Mouse (Mus musculus) myocyte (in vitro differentiated cells): ENCODE results near the gene Pbx3.
A peak's percentile ranks its signal among the peaks of the same experiment; 100 is the strongest.

Experiments
- MAX ChIP-seq: IDR thresholded peaks from one replicate; pipeline ENCODE4 v1.6.1; 2011; ENCODE audit warnings: low read depth, mild to moderate bottlenecking, control low read depth
- POLR2A ChIP-seq: IDR thresholded peaks from one replicate; pipeline ENCODE4 v1.6.1; 2011; ENCODE audit warnings: low read depth, mild to moderate bottlenecking, control low read depth, moderate library complexity; ENCODE audit not compliant: insufficient read length
- POLR2AphosphoS2 ChIP-seq: IDR thresholded peaks from one replicate; pipeline ENCODE4 v1.6.1; 2011; ENCODE audit warnings: low read depth, control low read depth; ENCODE audit not compliant: insufficient read length
- TCF12 ChIP-seq: IDR thresholded peaks from one replicate; pipeline ENCODE4 v1.6.1; 2011; ENCODE audit warnings: mild to moderate bottlenecking, control low read depth; ENCODE audit not compliant: poor library complexity, insufficient read depth, severe bottlenecking
- USF1 ChIP-seq: IDR thresholded peaks from one replicate; pipeline ENCODE4 v1.6.1; 2011; ENCODE audit warnings: low read depth, mild to moderate bottlenecking, control low read depth, moderate library complexity

DNA sequence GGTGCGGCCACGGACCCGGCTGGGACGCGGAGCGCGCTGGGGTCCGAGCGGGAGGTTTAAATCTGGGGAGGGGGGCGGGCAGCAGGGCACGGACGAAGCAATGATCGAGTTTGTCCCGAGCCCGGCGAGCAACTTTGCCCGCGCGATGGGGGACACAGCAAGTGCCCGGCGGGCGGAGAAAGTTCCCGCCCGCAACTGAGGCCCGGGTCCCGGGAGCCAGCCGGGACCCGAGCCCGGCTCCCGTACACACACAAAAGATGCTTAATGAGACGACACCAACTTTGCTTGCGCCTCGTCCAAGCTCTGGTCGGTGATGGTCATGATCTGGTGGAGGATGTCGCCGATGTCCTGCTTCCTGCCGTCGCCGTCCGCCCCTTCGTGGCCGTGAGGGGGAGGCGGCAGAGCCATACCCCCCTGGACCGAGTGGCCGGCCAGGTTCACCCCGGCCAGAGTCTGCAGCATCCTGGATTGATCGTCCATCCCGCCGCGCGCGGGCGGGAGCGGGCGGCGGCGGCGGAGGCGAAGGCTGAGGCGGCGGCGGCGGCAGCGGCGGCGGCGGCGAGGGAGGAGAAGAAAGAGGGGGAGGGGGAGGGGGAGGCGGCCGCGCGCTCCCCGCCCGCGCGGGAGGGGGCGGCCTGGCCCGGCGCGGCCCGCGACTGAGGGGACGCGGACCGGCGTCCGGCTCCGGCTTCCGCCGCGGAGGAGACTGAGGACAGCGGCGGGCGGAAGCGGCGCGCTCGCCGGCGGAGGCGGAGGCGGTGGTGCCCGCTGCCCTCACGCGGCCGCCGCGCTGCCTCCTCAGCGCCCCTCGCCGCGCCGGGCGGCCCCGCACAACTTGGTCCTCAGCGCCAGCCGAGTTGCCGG lies 1.3 kb downstream of the Pbx3 start:
- no peak for TF ChIP-seq TCF12
- TF ChIP-seq POLR2A: peak; percentile 62
- peak; percentile 52 for TF ChIP-seq POLR2AphosphoS2
- TF ChIP-seq USF1: no peak
- TF ChIP-seq MAX: no peak
